Mouse (Mus musculus): ENCODE measurements around the gene Pla2g3.

- no peak for TF ChIP-seq MAFK (IDR thresholded peaks at IDR 0.05; ENCODE audit: insufficient read depth, low read depth, low read length)
- no peak for TF ChIP-seq ZNF384 (IDR thresholded peaks at IDR 0.05; ENCODE audit: low read depth, low read length)
- no peak for TF ChIP-seq ZC3H11A (IDR thresholded peaks at IDR 0.05; ENCODE audit: borderline replicate concordance, low read depth, low read length)
Measured at GRCm38 (mm10) chr11:3486349-3486748, 1.7 kb upstream of the Pla2g3 start.

Data from ES-E14 (cell line).